8 mouse cellular contexts compared by ENCODE assay signal in genomic region chr14:61647881-61648684, GRCm38 (mm10). TPM values are rescaled to one million over a fixed set of nuclear protein-coding genes. Genes with fewer than 3 reads are reported as not detected.
DNase-seq lines count a peak whose midpoint lies in the region; ATAC-seq and TF ChIP-seq lines count a peak whose summit lies in the region.

No protein-coding gene starts in this region.

- no peaks in the 10 kb centered on the region for H3K27me3 ChIP-seq in heart, adult 2 months (ENCODE audit: control insufficient read depth, insufficient read depth, low read length)
- H3K27me3 ChIP-seq in liver, postnatal 0 days (ENCODE audit: insufficient read depth, low read length) = no peaks in the 10 kb centered on the region
- H3K27me3 ChIP-seq in neural tube, embryonic 12.5 days (replicated peaks) = no peaks in the 10 kb centered on the region

- H3K79me2 ChIP-seq in heart, adult 2 months (replicated peaks; ENCODE audit: control insufficient read depth, insufficient read depth, low read length) = no peaks in the 10 kb centered on the region

- intact Hi-C loops in heart, adult 2 months (cut with DNase I) = loop anchor here (1.0 to 10.0 kb wide), 4 partner anchors 49 to 1597 kb away; partner anchors contain the start of gene Spryd7

- under 1% methylated on average over 95 of the region's 95 CpGs for WGBS in heart, adult 2 months
- WGBS in liver, postnatal 0 days (ENCODE audit: insufficient replicate concordance) = under 1% methylated on average over 77 of the region's 95 CpGs
- 1% methylated on average over 86 of the region's 95 CpGs for WGBS in neural tube, embryonic 12.5 days

- peaks cover 11% of the 10 kb centered on the region for H3K36me3 ChIP-seq in heart, adult 2 months (ENCODE audit: control insufficient read depth, insufficient read depth, low read length)
- 0 out of 2 replicates have a peak, but pooled peaks cover 2% of the 10 kb centered on the region for H3K36me3 ChIP-seq in liver, postnatal 0 days (replicated peaks; ENCODE audit: insufficient read depth, low read length)
- H3K36me3 ChIP-seq in neural tube, embryonic 12.5 days = no peaks in the 10 kb centered on the region

- H3K9me3 ChIP-seq in liver, postnatal 0 days (ENCODE audit: low read length) = no peaks in the 10 kb centered on the region
- no peaks in the 10 kb centered on the region for H3K9me3 ChIP-seq in neural tube, embryonic 12.5 days

- peak overlapping the region; percentile 78 for H3K27ac ChIP-seq in heart, adult 2 months
- peak overlapping the region; percentile 96 for H3K27ac ChIP-seq in liver, postnatal 0 days (ENCODE audit: low read depth)
- peak overlapping the region; percentile 69 for H3K27ac ChIP-seq in neural tube, embryonic 12.5 days

- H3K9ac ChIP-seq in heart, adult 2 months (ENCODE audit: low read depth, low read length) = peak overlapping the region; percentile 90
- peak overlapping the region; percentile 99 for H3K9ac ChIP-seq in liver, postnatal 0 days (replicated peaks)
- peak overlapping the region; percentile 94 for H3K9ac ChIP-seq in neural tube, embryonic 12.5 days

- ATAC-seq in activated CD4-positive, CD25-positive, alpha-beta regulatory T cell, adult 4 months = peak; percentile 9
- peak; percentile 76 for ATAC-seq in liver, postnatal 0 days
- peak; percentile 79 for ATAC-seq in neural tube, embryonic 12.5 days (ENCODE audit: low FRiP score, low read depth)

- TF ChIP-seq EP300 in heart, adult 2 months (IDR thresholded peaks at IDR 0.05; ENCODE audit: insufficient read depth, low read depth, low read length) = no peak
- no peak for TF ChIP-seq EP300 in liver, postnatal 0 days (IDR thresholded peaks at IDR 0.05; ENCODE audit: low read depth)

- peak; percentile 59 for DNase-seq in 3134 (ENCODE audit: extremely low read depth, insufficient read length, low spot score)
- DNase-seq in embryo, embryonic 11 days = peak; percentile 75
- DNase-seq in heart, adult 2 months = peak in 1 of 2 experiments; percentile 78
- peak; percentile 25 to 40 for DNase-seq in kidney, adult 8-10 months
- DNase-seq in liver, postnatal 0 days = peak; percentile 80
- peak; percentile 32 to 42 for DNase-seq in thymus, adult 18-20 months

- H3K4me3 ChIP-seq in heart, adult 2 months = peak overlapping the region; percentile 92
- H3K4me3 ChIP-seq in liver, postnatal 0 days (ENCODE audit: low read depth, low read length) = peak overlapping the region; percentile 98
- H3K4me3 ChIP-seq in neural tube, embryonic 12.5 days = peak overlapping the region; percentile 95

- TF ChIP-seq POLR2A in heart, adult 2 months (IDR thresholded peaks at IDR 0.05; ENCODE audit: insufficient read depth, low read depth, low read length) = no peak

- TF ChIP-seq CTCF in heart, adult 2 months (IDR thresholded peaks at IDR 0.05) = no peak
- TF ChIP-seq CTCF in liver, postnatal 0 days (IDR thresholded peaks at IDR 0.05; ENCODE audit: low read depth) = no peak

- peaks cover 2% of the 10 kb centered on the region for H3K4me1 ChIP-seq in heart, adult 2 months (ENCODE audit: control insufficient read depth, insufficient read depth, low read length)
- H3K4me1 ChIP-seq in liver, postnatal 0 days (ENCODE audit: insufficient read depth) = peaks cover 9% of the 10 kb centered on the region
- H3K4me1 ChIP-seq in neural tube, embryonic 12.5 days = no peaks in the 10 kb centered on the region

- peak overlapping the region; percentile 93 for H3K4me2 ChIP-seq in liver, postnatal 0 days (ENCODE audit: low read depth, low read length)
- H3K4me2 ChIP-seq in neural tube, embryonic 12.5 days (replicated peaks) = peak overlapping the region; percentile 71

RNA-seq across cellular contexts. Expression of gene Kcnrg, which starts 40.8 kb away (rescaled TPM):
- polyA plus RNA-seq in activated CD4-positive, CD25-positive, alpha-beta regulatory T cell, adult 4 months (2017; shearing (Covaris generic)) = under 1 TPM; 0.48 to 0.80 TPM
- under 1 TPM in 1 of 2 experiments, not detected in 1; 0.13 TPM for total RNA-seq in heart, adult 2 months (2021)
- polyA plus RNA-seq in heart, adult 2 months (2012; rRNA removed) = 0.09 and 0.51 TPM in 2 replicates
- polyA plus RNA-seq in liver, postnatal 0 days (2015; fragmentation: Nextera tagmentation; extraction: Ambion mirVana) = 0.08 and 0.09 TPM in 2 replicates
- 1.8 and 2.1 TPM in 2 replicates for polyA plus RNA-seq in neural tube, embryonic 12.5 days (2016; fragmentation: Nextera tagmentation; extraction: Ambion mirVana)

RNA-seq across cellular contexts. Expression of gene Trim13, which starts 50.0 kb away (rescaled TPM):
- polyA plus RNA-seq in activated CD4-positive, CD25-positive, alpha-beta regulatory T cell, adult 4 months (2017; shearing (Covaris generic)) = 1 to 10 TPM; 5.3 to 8.0 TPM
- total RNA-seq in heart, adult 2 months (2021) = 1 to 10 TPM; 6.6 to 7.5 TPM
- polyA plus RNA-seq in heart, adult 2 months (2012; rRNA removed) = 4.8 and 11.0 TPM in 2 replicates
- 3.6 and 4.3 TPM in 2 replicates for polyA plus RNA-seq in liver, postnatal 0 days (2015; fragmentation: Nextera tagmentation; extraction: Ambion mirVana)
- 40.5 and 46.5 TPM in 2 replicates for polyA plus RNA-seq in neural tube, embryonic 12.5 days (2016; fragmentation: Nextera tagmentation; extraction: Ambion mirVana)

Comparison
In these comparisons a context has a peak if more than half of its experiments do, and no peak if none do; other contexts are left out.
1. ATAC-seq: peak in every context shown above with its lines; median percentile 79 in neural tube, embryonic 12.5 days; 76 in liver, postnatal 0 days; 9 in activated CD4-positive, CD25-positive, alpha-beta regulatory T cell, adult 4 months.